Mouse (Mus musculus) liver, postnatal 0 days (tissue): Measurements from ENCODE around the gene Snx29. TPM values are rescaled to one million over a fixed set of nuclear protein-coding genes. Genes with fewer than 3 reads are reported as not detected.

Source experiments
- ATAC-seq: fragments of 200-750 bp; cut with Nextera tagmentation; 2 replicates; pipeline ENCODE4 v1.8.0; 2017; ENCODE audit warnings: mild to moderate bottlenecking, moderate library complexity
- DNase-seq: peaks from one replicate; pipeline ENCODE4 v3.0.0-alpha.2; 2016
- H3K27ac ChIP-seq: fragments of 300-500 bp; sonication (generic); 2 replicates; pipeline ENCODE4 v1.5.1; 2014; ENCODE audit warnings: antibody characterized with exemption, moderate library complexity, mild to moderate bottlenecking, low read depth
- H3K27me3 ChIP-seq: fragments of 300-500 bp; sonication (generic); 2 replicates; pipeline ENCODE4 v1.6.1; 2014; ENCODE audit warnings: low read length, control low read depth, mixed read lengths; ENCODE audit not compliant: insufficient read depth
- H3K36me3 ChIP-seq: fragments of 300-500 bp; sonication (generic); replicated peaks from 2 replicates; pipeline ENCODE4 v1.6.1; 2014; ENCODE audit warnings: mild to moderate bottlenecking, control low read depth, low read length, moderate library complexity, mixed read lengths; ENCODE audit not compliant: insufficient read depth
- H3K4me1 ChIP-seq: fragments of 300-500 bp; sonication (generic); 2 replicates; pipeline ENCODE4 v1.6.1; 2014; ENCODE audit warnings: antibody characterized with exemption, mild to moderate bottlenecking, control low read depth; ENCODE audit not compliant: insufficient read depth
- H3K4me2 ChIP-seq: fragments of 300-500 bp; sonication (generic); 2 replicates; pipeline ENCODE4 v1.6.1; 2014; ENCODE audit warnings: low read depth, mild to moderate bottlenecking, low read length, moderate library complexity, mixed read lengths
- H3K4me3 ChIP-seq: fragments of 300-500 bp; sonication (generic); 2 replicates; pipeline ENCODE4 v1.5.1; 2014; ENCODE audit warnings: low read depth, low read length
- H3K9ac ChIP-seq: fragments of 300-500 bp; sonication (generic); replicated peaks from 2 replicates; pipeline ENCODE4 v1.6.1; 2014; ENCODE audit warnings: mild to moderate bottlenecking, moderate library complexity
- H3K9me3 ChIP-seq: fragments of 300-500 bp; sonication (generic); 2 replicates; pipeline ENCODE4 v1.6.1; 2016; ENCODE audit warnings: mild to moderate bottlenecking, control low read depth, low read length, mixed read lengths
- CTCF ChIP-seq: sonication (generic); IDR thresholded peaks from 2 replicates; pipeline ENCODE4 v1.5.1; 2016; ENCODE audit warnings: antibody characterized with exemption, low read depth
- EP300 ChIP-seq: IDR thresholded peaks from 2 replicates; pipeline ENCODE4 v1.6.1; 2016; ENCODE audit warnings: antibody characterized with exemption, low read depth, mild to moderate bottlenecking
- WGBS: fragments of 180-500 bp; shearing (Covaris S2); extraction: QIAGEN DNeasy Blood & Tissue Kit; methylation state at CpG from one replicate; pipeline ENCODE4 v1.1.7; 2014; ENCODE audit not compliant: insufficient replicate concordance; 5-methylcytosine and 5-hydroxymethylcytosine counted together
- polyA plus RNA-seq: library from polyadenylated mRNA; unstranded; fragments of >200 nt; fragmentation: Nextera tagmentation; extraction: Ambion mirVana; gene quantifications from 2 replicates; pipeline ENCODE4 v1.2.1, GENCODE M21; 2015

Snx29 gene
- polyA plus RNA-seq, 1 experiment from 2014 or later = 2.3 TPM

GRCm38 (mm10) chr16:11400936-11401335 is 78.2 kb downstream of the Snx29 start:
- Histone ChIP-seq H3K9me3 (no peaks in the 10 kb centered on the region), H3K4me3 (no peak overlapping the region), H3K4me2 (no peak overlapping the region), H3K27ac (no peak overlapping the region), H3K9ac (no peak overlapping the region), H3K4me1 (no peaks in the 10 kb centered on the region), H3K36me3 (no peaks in the 10 kb centered on the region; the same call in none of the 2 replicates), H3K27me3 (no peaks in the 10 kb centered on the region)
- no peak for ATAC-seq
- no peak for DNase-seq
- 67% methylated on average over 7 of the region's 7 CpGs for WGBS
- TF ChIP-seq CTCF (no peak), EP300 (no peak)

- Histone ChIP-seq H3K4me1 (no peaks in the 10 kb centered on the region), H3K4me3 (no peak overlapping the region), H3K9me3 (no peaks in the 10 kb centered on the region), H3K9ac (no peak overlapping the region), H3K36me3 (no peaks in the 10 kb centered on the region; the same call in none of the 2 replicates), H3K27ac (no peak overlapping the region), H3K4me2 (no peak overlapping the region), H3K27me3 (no peaks in the 10 kb centered on the region)
- WGBS = 79% methylated on average over 3 of the region's 3 CpGs
- no peak for TF ChIP-seq EP300
- TF ChIP-seq CTCF = no peak
- ATAC-seq (no peak), DNase-seq (no peak)
Observed at GRCm38 (mm10) chr16:11405193-11405592, 82.5 kb downstream of the Snx29 start.

- DNase-seq (no peak), ATAC-seq (no peak)
- Histone ChIP-seq H3K4me1 (no peaks in the 10 kb centered on the region), H3K36me3 (no peaks in the 10 kb centered on the region; the same call in none of the 2 replicates), H3K9me3 (no peaks in the 10 kb centered on the region), H3K27ac (no peak overlapping the region), H3K9ac (no peak overlapping the region), H3K4me2 (no peak overlapping the region), H3K4me3 (no peak overlapping the region), H3K27me3 (no peaks in the 10 kb centered on the region)
- TF ChIP-seq CTCF (no peak), EP300 (no peak)
- 80% methylated on average over 5 of the region's 5 CpGs for WGBS
Observed at GRCm38 (mm10) chr16:11406201-11406600, 83.5 kb downstream of the Snx29 start.

GRCm38 (mm10) chr16:11406622-11407021 is 83.9 kb downstream of the Snx29 start:
- Histone ChIP-seq H3K27ac (no peak overlapping the region), H3K9ac (no peak overlapping the region), H3K4me3 (no peak overlapping the region), H3K4me1 (no peaks in the 10 kb centered on the region), H3K27me3 (no peaks in the 10 kb centered on the region), H3K4me2 (no peak overlapping the region), H3K36me3 (no peaks in the 10 kb centered on the region; the same call in none of the 2 replicates), H3K9me3 (no peaks in the 10 kb centered on the region)
- TF ChIP-seq CTCF (no peak), EP300 (no peak)
- DNase-seq (no peak), ATAC-seq (no peak)
- WGBS = 75% methylated on average over 9 of the region's 9 CpGs

- H3K27ac ChIP-seq = no peak overlapping the region
- no peak overlapping the region for H3K9ac ChIP-seq
- H3K27me3 ChIP-seq = no peaks in the 10 kb centered on the region
- H3K36me3 ChIP-seq = peaks cover under 1% of the 10 kb centered on the region
- 79% methylated on average over 8 of the region's 8 CpGs for WGBS
- H3K4me3 ChIP-seq = no peak overlapping the region
- no peak overlapping the region for H3K4me2 ChIP-seq
- no peak for TF ChIP-seq EP300
- TF ChIP-seq CTCF = no peak
- DNase-seq = no peak
- no peaks in the 10 kb centered on the region for H3K4me1 ChIP-seq
- H3K9me3 ChIP-seq = no peaks in the 10 kb centered on the region
- no peak for ATAC-seq
Observed at GRCm38 (mm10) chr16:11407932-11408620, 85.4 kb downstream of the Snx29 start.

- Histone ChIP-seq H3K36me3 (peaks cover 3% of the 10 kb centered on the region), H3K4me1 (no peaks in the 10 kb centered on the region), H3K9me3 (no peaks in the 10 kb centered on the region), H3K27ac (no peak overlapping the region), H3K4me2 (no peak overlapping the region), H3K27me3 (no peaks in the 10 kb centered on the region), H3K4me3 (no peak overlapping the region), H3K9ac (no peak overlapping the region)
- DNase-seq (no peak), ATAC-seq (no peak)
- WGBS = 81% methylated on average over 4 of the region's 4 CpGs
- no peak for TF ChIP-seq EP300
Observed at GRCm38 (mm10) chr16:11408726-11409125, 86.0 kb downstream of the Snx29 start.
